Mouse (Mus musculus): ENCODE measurements around the gene Mtmr10. TPM values are rescaled to one million over a fixed set of nuclear protein-coding genes. Genes with fewer than 3 reads are reported as not detected.

The Mtmr10 gene
- polyA plus RNA-seq, 1 experiment: 4.5 TPM

- Histone ChIP-seq H3K27ac (ENCODE audit: control insufficient read depth, insufficient read depth, low read length) (no peak overlapping the region), H3K36me3 (ENCODE audit: control insufficient read depth, insufficient read depth, low read length) (no peaks in the 10 kb centered on the region), H3K27me3 (ENCODE audit: control insufficient read depth, insufficient read depth, low read length) (no peaks in the 10 kb centered on the region), H3K4me1 (replicated peaks; ENCODE audit: control insufficient read depth, insufficient read depth, low read length) (peaks cover 5% of the 10 kb centered on the region), H3K4me3 (ENCODE audit: control insufficient read depth, insufficient read depth, low read length) (no peak overlapping the region)
- TF ChIP-seq POLR2A (IDR thresholded peaks at IDR 0.05; ENCODE audit: control insufficient read depth, extremely low read depth, insufficient read depth, low read length, poor library complexity) (no peak), CTCF (IDR thresholded peaks at IDR 0.05; ENCODE audit: borderline replicate concordance, control insufficient read depth, extremely low read depth, insufficient read depth, low read length, poor library complexity) (no peak)
- no peak for DNase-seq
Measured at GRCm38 (mm10) chr7:64286566-64286965, 887 bp upstream of the Mtmr10 start.

GRCm38 (mm10) chr7:64289416-64289815 is 2.0 kb downstream of the Mtmr10 start:
- Histone ChIP-seq H3K27me3 (ENCODE audit: control insufficient read depth, insufficient read depth, low read length) (no peaks in the 10 kb centered on the region), H3K4me3 (ENCODE audit: control insufficient read depth, insufficient read depth, low read length) (no peak overlapping the region), H3K36me3 (ENCODE audit: control insufficient read depth, insufficient read depth, low read length) (no peaks in the 10 kb centered on the region), H3K4me1 (replicated peaks; ENCODE audit: control insufficient read depth, insufficient read depth, low read length) (peaks cover 5% of the 10 kb centered on the region), H3K27ac (ENCODE audit: control insufficient read depth, insufficient read depth, low read length) (no peak overlapping the region)
- 98% methylated on average over 7 of the region's 7 CpGs for WGBS
- DNase-seq: no peak
- TF ChIP-seq POLR2A (IDR thresholded peaks at IDR 0.05; ENCODE audit: control insufficient read depth, extremely low read depth, insufficient read depth, low read length, poor library complexity) (no peak), CTCF (IDR thresholded peaks at IDR 0.05; ENCODE audit: borderline replicate concordance, control insufficient read depth, extremely low read depth, insufficient read depth, low read length, poor library complexity) (no peak)

GRCm38 (mm10) chr7:64290431-64290830 is 3.0 kb downstream of the Mtmr10 start:
- no peak for DNase-seq
- WGBS: 96% methylated on average over 6 of the region's 6 CpGs
- Histone ChIP-seq H3K36me3 (ENCODE audit: control insufficient read depth, insufficient read depth, low read length) (no peaks in the 10 kb centered on the region), H3K4me3 (ENCODE audit: control insufficient read depth, insufficient read depth, low read length) (no peak overlapping the region), H3K4me1 (replicated peaks; ENCODE audit: control insufficient read depth, insufficient read depth, low read length) (peaks cover 5% of the 10 kb centered on the region), H3K27ac (ENCODE audit: control insufficient read depth, insufficient read depth, low read length) (no peak overlapping the region), H3K27me3 (ENCODE audit: control insufficient read depth, insufficient read depth, low read length) (no peaks in the 10 kb centered on the region)
- TF ChIP-seq CTCF (IDR thresholded peaks at IDR 0.05; ENCODE audit: borderline replicate concordance, control insufficient read depth, extremely low read depth, insufficient read depth, low read length, poor library complexity): no peak
- TF ChIP-seq POLR2A (IDR thresholded peaks at IDR 0.05; ENCODE audit: control insufficient read depth, extremely low read depth, insufficient read depth, low read length, poor library complexity): no peak

DNA sequence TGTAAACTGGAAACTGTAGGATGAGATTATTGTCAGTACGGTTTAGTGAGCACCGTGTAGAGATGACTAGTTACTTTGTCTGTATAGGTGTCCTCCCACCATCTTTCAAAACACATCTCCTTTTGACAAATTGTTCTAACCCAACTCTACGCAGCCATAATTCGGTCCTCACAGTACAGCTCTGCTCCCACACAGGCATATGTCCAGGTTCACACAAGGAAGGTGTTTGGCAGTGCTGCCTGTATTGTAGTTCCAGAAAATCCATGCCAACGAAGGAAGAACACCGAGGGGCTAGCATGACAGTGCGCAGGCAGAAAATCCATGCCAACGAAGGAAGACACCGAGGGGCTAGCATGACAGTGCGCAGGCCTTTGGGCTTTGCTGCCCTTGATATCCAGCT is 4.3 kb downstream of the Mtmr10 start:
- WGBS: 98% methylated on average over 10 of the region's 10 CpGs
- TF ChIP-seq POLR2A (IDR thresholded peaks at IDR 0.05; ENCODE audit: control insufficient read depth, extremely low read depth, insufficient read depth, low read length, poor library complexity) (no peak), CTCF (IDR thresholded peaks at IDR 0.05; ENCODE audit: borderline replicate concordance, control insufficient read depth, extremely low read depth, insufficient read depth, low read length, poor library complexity) (no peak)
- no peak for DNase-seq

GRCm38 (mm10) chr7:64296286-64297010 is 9.0 kb downstream of the Mtmr10 start:
- WGBS: 96% methylated on average over 5 of the region's 5 CpGs
- no peak overlapping the region for H3K4me3 ChIP-seq (ENCODE audit: control insufficient read depth, insufficient read depth, low read length)
- no peaks in the 10 kb centered on the region; the same call in 1 of the 2 replicates for H3K36me3 ChIP-seq (ENCODE audit: control insufficient read depth, insufficient read depth, low read length)
- no peak for TF ChIP-seq POLR2A (IDR thresholded peaks at IDR 0.05; ENCODE audit: control insufficient read depth, extremely low read depth, insufficient read depth, low read length, poor library complexity)
- TF ChIP-seq CTCF (IDR thresholded peaks at IDR 0.05; ENCODE audit: borderline replicate concordance, control insufficient read depth, extremely low read depth, insufficient read depth, low read length, poor library complexity): no peak
- H3K4me1 ChIP-seq (replicated peaks; ENCODE audit: control insufficient read depth, insufficient read depth, low read length): no peaks in the 10 kb centered on the region; the same call in 1 of the 2 replicates
- no peaks in the 10 kb centered on the region for H3K27me3 ChIP-seq (ENCODE audit: control insufficient read depth, insufficient read depth, low read length)
- no peak overlapping the region for H3K27ac ChIP-seq (ENCODE audit: control insufficient read depth, insufficient read depth, low read length)
- no peak for DNase-seq

More for the DNA sequence above, 4.3 kb downstream of the Mtmr10 start:
- no peaks in the 10 kb centered on the region for H3K36me3 ChIP-seq (ENCODE audit: control insufficient read depth, insufficient read depth, low read length)
- H3K27me3 ChIP-seq (ENCODE audit: control insufficient read depth, insufficient read depth, low read length): no peaks in the 10 kb centered on the region
- no peak overlapping the region for H3K27ac ChIP-seq (ENCODE audit: control insufficient read depth, insufficient read depth, low read length)
- H3K4me1 ChIP-seq (replicated peaks; ENCODE audit: control insufficient read depth, insufficient read depth, low read length): peaks cover 5% of the 10 kb centered on the region
- no peak overlapping the region for H3K4me3 ChIP-seq (ENCODE audit: control insufficient read depth, insufficient read depth, low read length)

DNA sequence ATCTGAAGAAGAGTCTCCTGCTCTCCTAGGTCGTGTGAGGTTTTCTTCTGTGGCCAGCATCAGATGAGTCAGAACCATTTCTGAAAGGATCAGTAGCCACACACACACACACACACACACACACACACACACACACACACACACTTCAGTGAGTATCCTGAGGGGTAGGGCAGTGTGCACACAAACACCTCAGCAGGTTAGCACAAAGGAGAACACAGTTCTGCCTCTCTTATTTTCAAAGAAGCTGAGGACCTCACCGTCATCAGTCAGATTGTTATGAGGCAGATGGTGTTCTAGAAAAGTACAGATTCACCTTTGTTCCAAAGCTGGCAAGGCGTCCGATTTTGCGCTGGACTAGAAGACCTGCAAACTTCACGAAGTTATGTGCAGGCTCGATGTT is 22.8 kb downstream of the Mtmr10 start:
- no peak overlapping the region for H3K4me3 ChIP-seq (ENCODE audit: control insufficient read depth, insufficient read depth, low read length)
- no peaks in the 10 kb centered on the region for H3K27me3 ChIP-seq (ENCODE audit: control insufficient read depth, insufficient read depth, low read length)
- 94% methylated on average over 7 of the region's 7 CpGs for WGBS
- no peak overlapping the region for H3K27ac ChIP-seq (ENCODE audit: control insufficient read depth, insufficient read depth, low read length)
- TF ChIP-seq CTCF (IDR thresholded peaks at IDR 0.05; ENCODE audit: borderline replicate concordance, control insufficient read depth, extremely low read depth, insufficient read depth, low read length, poor library complexity) (no peak), POLR2A (IDR thresholded peaks at IDR 0.05; ENCODE audit: control insufficient read depth, extremely low read depth, insufficient read depth, low read length, poor library complexity) (no peak)
- H3K36me3 ChIP-seq (ENCODE audit: control insufficient read depth, insufficient read depth, low read length): 0 out of 2 replicates have a peak, but pooled peaks cover 3% of the 10 kb centered on the region
- no peaks in the 10 kb centered on the region for H3K4me1 ChIP-seq (replicated peaks; ENCODE audit: control insufficient read depth, insufficient read depth, low read length)
- DNase-seq: no peak

Data from thymus, adult 2 months (tissue).